Mouse (Mus musculus): Measurements from ENCODE around the gene Isg20l2. TPM values are rescaled to one million over a fixed set of nuclear protein-coding genes. Genes with fewer than 3 reads are reported as not detected.

The Isg20l2 gene
- polyA plus RNA-seq (2015; fragmentation: Nextera tagmentation; extraction: Ambion mirVana) = 40.4 and 42.1 TPM in 2 replicates

DNA sequence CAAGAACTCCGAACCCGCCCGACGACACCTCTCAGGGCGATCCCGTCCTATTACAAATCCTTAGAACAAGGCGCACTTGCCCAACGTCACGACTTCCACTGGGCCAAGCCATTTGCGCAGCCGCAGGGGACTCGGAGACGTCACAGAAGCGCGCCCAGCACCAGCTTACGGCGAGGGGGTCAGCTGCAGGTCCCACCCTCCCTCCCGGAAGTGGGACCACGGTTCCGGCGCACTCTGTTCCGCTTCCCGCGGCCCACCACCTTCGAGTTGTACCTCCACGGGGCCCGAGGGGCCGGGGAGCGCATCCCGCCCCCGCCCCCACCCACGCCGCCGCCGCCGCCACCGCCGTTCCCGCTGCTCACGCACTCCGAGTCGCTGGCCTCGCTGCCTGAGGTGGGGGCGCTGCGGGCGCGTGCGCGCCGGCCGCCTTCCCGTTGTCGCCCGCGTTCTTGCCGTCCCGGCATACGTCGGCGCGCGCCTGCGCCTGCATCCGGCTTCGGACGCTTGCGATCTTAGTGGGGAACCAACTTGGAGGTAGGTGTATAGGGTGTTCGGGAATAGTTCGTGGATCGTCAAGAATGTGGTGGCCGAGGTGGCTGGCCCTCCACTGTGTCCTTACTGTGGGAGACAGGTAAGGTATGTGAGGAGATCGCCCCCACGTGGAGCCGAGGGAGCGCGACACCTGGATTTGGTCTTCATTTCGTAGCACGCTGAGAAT lies at the start of gene Isg20l2, which contains the start of gene Rrnad1:
Gene Isg20l2 (plus strand): TSS at position 237 of the 718 bp plus-strand sequence.
Gene Rrnad1 (minus strand): TSS at position 640 of the 718 bp plus-strand sequence.
- peak; percentile 97 for ATAC-seq (replicated peaks; ENCODE audit: low FRiP score, low read depth)
- H3K4me1 ChIP-seq (replicated peaks; ENCODE audit: insufficient read depth, low read length) = peaks cover 7% of the 10 kb centered on the region; the same call in 1 of the 2 replicates

DNA sequence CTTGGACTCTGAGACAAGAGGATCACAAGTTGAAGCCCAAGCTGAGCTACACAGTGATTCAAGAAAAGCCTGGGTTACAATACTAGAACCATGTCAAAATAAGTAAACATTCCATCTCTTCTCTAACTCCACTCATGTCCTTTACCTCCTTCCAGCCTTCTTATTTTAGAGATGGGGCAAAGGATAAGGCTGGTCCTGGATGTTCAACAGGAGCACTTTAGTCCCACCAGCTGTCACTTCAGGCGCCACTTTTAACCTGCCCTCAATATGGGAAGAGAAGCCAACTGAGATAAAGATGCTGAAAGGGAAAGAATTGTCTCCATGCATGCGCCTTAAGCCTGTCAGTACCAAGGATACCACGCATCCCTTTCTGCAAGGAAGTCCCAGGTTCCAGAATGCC lies 45.8 kb upstream of the Isg20l2 start:
- Histone ChIP-seq H3K4me2 (ENCODE audit: low read length) (peak overlapping the region; percentile 76), H3K4me3 (replicated peaks; ENCODE audit: low read depth, low read length) (peak overlapping the region; percentile 97), H3K27me3 (ENCODE audit: insufficient read depth, low read length) (no peaks in the 10 kb centered on the region), H3K36me3 (ENCODE audit: insufficient read depth, low read length) (peaks cover 6% of the 10 kb centered on the region; the same call in 1 of the 2 replicates), H3K27ac (no peak overlapping the region), H3K9me3 (replicated peaks; ENCODE audit: low read length) (no peaks in the 10 kb centered on the region), H3K9ac (ENCODE audit: low read depth, low read length) (peak overlapping the region; percentile 91), H3K4me1 (replicated peaks; ENCODE audit: insufficient read depth, low read length) (peaks cover 11% of the 10 kb centered on the region; the same call in 1 of the 2 replicates)
- DNase-seq (ENCODE audit: low spot score) (no peak), ATAC-seq (replicated peaks; ENCODE audit: low FRiP score, low read depth) (no peak)
- 4% methylated on average over 3 of the region's 3 CpGs for WGBS
- no peak for TF ChIP-seq CTCF (IDR thresholded peaks at IDR 0.05; ENCODE audit: low read depth)

More for the DNA sequence above, at the start of gene Isg20l2, which contains the start of gene Rrnad1:
- H3K27me3 ChIP-seq (ENCODE audit: insufficient read depth, low read length) = no peaks in the 10 kb centered on the region
- peak within 1 kb of the TSS; percentile 84 for H3K4me2 ChIP-seq (ENCODE audit: low read length)
- under 1% methylated on average over 53 of the region's 78 CpGs for whole genome bisulfite sequencing
- peak within 1 kb of the TSS; percentile 87 for H3K9ac ChIP-seq (ENCODE audit: low read depth, low read length)
- H3K36me3 ChIP-seq (ENCODE audit: insufficient read depth, low read length) = peaks cover 27% of the 10 kb centered on the region
- no peaks in the 10 kb centered on the region for H3K9me3 ChIP-seq (replicated peaks; ENCODE audit: low read length)
- peak; percentile 98 for DNase-seq (ENCODE audit: low spot score)
- H3K27ac ChIP-seq = peak within 1 kb of the TSS; percentile 93
- H3K4me3 ChIP-seq (replicated peaks; ENCODE audit: low read depth, low read length) = peak within 1 kb of the TSS; percentile 80
- TF ChIP-seq CTCF (IDR thresholded peaks at IDR 0.05; ENCODE audit: low read depth) = peak; percentile 84

DNA sequence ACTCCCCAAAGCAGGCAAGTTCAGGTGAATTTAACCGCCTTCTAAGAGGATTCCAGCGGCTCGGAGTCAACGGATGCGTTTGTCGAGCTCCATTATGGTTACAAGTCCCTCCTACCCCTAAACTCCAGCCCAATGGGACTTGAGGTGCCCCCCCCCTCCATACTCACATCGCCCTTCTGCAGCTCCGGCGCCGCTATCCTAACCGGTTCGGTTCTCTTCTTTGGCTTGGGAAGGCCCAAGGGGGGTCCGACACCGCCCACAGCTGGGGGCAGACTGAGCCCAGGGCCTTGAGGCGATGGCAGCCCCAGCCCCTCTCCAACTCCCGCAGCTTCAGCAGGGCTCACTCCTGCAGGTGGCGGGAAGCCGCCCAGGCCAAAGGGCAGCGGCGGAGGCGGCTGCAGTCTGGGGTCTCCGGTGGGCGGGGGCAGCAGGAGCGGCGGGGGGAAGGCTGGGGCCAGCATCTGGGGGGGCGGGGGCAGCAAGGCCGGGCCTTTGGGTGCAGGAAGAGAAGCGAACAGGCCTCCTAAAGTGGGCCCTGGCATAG lies 45.3 kb upstream of the Isg20l2 start:
- peaks cover 6% of the 10 kb centered on the region; the same call in 1 of the 2 replicates for H3K36me3 ChIP-seq (ENCODE audit: insufficient read depth, low read length)
- no peaks in the 10 kb centered on the region for H3K9me3 ChIP-seq (replicated peaks; ENCODE audit: low read length)
- WGBS = 0% methylated on average over 28 of the region's 28 CpGs
- DNase-seq (ENCODE audit: low spot score) (peak; percentile 74), ATAC-seq (replicated peaks; ENCODE audit: low FRiP score, low read depth) (peak; percentile 13; the same call in 1 of the 2 replicates)
- no peaks in the 10 kb centered on the region for H3K27me3 ChIP-seq (ENCODE audit: insufficient read depth, low read length)
- H3K9ac ChIP-seq (ENCODE audit: low read depth, low read length) = peak overlapping the region; percentile 91
- H3K4me2 ChIP-seq (ENCODE audit: low read length) = peak overlapping the region; percentile 76
- peaks cover 11% of the 10 kb centered on the region; the same call in 1 of the 2 replicates for H3K4me1 ChIP-seq (replicated peaks; ENCODE audit: insufficient read depth, low read length)
- no peak for TF ChIP-seq CTCF (IDR thresholded peaks at IDR 0.05; ENCODE audit: low read depth)
- peak overlapping the region; percentile 97 for H3K4me3 ChIP-seq (replicated peaks; ENCODE audit: low read depth, low read length)
- H3K27ac ChIP-seq = peak overlapping the region; percentile 90

DNA sequence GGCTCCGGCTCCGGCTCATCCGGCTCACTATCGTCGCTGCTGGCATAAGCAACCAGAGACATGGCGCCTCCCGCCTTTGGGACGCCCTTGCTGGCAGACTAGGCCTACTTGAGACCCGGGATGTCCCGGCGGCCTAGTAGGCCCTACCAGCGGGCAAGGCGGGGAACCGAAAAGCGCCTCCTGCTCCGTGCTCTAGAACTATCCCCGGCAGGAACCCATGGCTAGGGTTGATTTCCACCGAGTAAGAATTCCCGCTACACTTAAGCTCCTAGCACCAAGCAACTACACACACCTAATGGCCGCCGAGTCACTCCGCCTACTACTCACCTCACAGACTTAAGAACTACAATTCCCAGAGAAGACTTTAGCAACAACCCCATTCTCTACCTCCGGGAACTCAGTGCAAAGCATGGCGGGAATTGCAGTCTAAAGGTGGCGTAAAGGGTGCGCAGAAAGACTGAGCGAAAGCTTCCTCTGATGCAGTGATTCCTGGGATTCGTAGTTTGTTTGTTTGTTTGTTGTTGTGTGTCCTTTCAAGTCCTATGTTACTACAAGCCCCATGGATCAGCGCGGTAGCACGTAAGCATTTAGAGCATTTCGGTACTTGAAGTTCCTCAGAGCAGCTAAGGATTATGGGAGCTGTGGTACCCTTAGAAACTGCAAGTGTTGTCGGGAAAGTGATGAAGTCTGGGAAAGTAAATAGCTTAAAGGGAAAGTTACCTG lies 44.7 kb upstream of the Isg20l2 start, which contains the start of gene Prcc:
Gene Prcc (minus strand): TSS at position 328 of the 723 bp plus-strand sequence.
- ATAC-seq (replicated peaks; ENCODE audit: low FRiP score, low read depth) = peak; percentile 96
- no peaks in the 10 kb centered on the region for H3K9me3 ChIP-seq (replicated peaks; ENCODE audit: low read length)
- H3K9ac ChIP-seq (ENCODE audit: low read depth, low read length) = peak within 1 kb of the TSS; percentile 91
- no peak; the same call in 1 of the 2 replicates for TF ChIP-seq CTCF (IDR thresholded peaks at IDR 0.05; ENCODE audit: low read depth)
- peaks cover 4% of the 10 kb centered on the region; the same call in 1 of the 2 replicates for H3K36me3 ChIP-seq (ENCODE audit: insufficient read depth, low read length)
- peak within 1 kb of the TSS; percentile 90 for H3K27ac ChIP-seq
- H3K4me2 ChIP-seq (ENCODE audit: low read length) = peak within 1 kb of the TSS; percentile 76
- peak within 1 kb of the TSS; percentile 97 for H3K4me3 ChIP-seq (replicated peaks; ENCODE audit: low read depth, low read length)
- WGBS = under 1% methylated on average over 33 of the region's 33 CpGs
- peaks cover 11% of the 10 kb centered on the region; the same call in 1 of the 2 replicates for H3K4me1 ChIP-seq (replicated peaks; ENCODE audit: insufficient read depth, low read length)
- H3K27me3 ChIP-seq (ENCODE audit: insufficient read depth, low read length) = no peaks in the 10 kb centered on the region
- DNase-seq (ENCODE audit: low spot score) = peak; percentile 100

DNA sequence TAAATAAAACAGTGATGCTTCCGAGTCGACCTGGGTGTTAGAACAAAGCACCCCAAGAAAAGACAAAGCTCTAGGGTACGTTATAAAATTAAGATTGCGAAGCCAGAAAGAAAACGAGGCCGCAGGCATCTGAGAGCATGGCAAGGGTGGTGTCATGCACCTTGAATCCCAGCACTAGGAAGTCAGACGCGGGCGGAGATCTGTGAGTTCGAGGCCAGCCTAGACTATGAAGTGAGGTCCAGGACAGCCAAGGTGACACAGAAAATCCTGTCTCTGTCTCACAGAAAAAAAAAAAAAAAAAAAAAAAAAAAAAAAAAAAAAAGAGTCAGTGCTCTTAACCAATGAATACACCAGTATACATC lies 44.1 kb upstream of the Isg20l2 start:
- H3K27me3 ChIP-seq (ENCODE audit: insufficient read depth, low read length) = no peaks in the 10 kb centered on the region
- peak overlapping the region; percentile 56 for H3K4me2 ChIP-seq (ENCODE audit: low read length)
- DNase-seq (ENCODE audit: low spot score) = no peak
- no peaks in the 10 kb centered on the region for H3K9me3 ChIP-seq (replicated peaks; ENCODE audit: low read length)
- no peaks in the 10 kb centered on the region for H3K36me3 ChIP-seq (ENCODE audit: insufficient read depth, low read length)
- H3K4me3 ChIP-seq (replicated peaks; ENCODE audit: low read depth, low read length) = peak overlapping the region; percentile 97
- ATAC-seq (replicated peaks; ENCODE audit: low FRiP score, low read depth) = no peak; the same call in 1 of the 2 replicates
- H3K27ac ChIP-seq = no peak overlapping the region
- H3K9ac ChIP-seq (ENCODE audit: low read depth, low read length) = peak overlapping the region; percentile 23; the same call in 1 of the 2 replicates
- TF ChIP-seq CTCF (IDR thresholded peaks at IDR 0.05; ENCODE audit: low read depth) = no peak
- 7% methylated on average over 10 of the region's 10 CpGs for WGBS
- H3K4me1 ChIP-seq (replicated peaks; ENCODE audit: insufficient read depth, low read length) = peaks cover 11% of the 10 kb centered on the region; the same call in 1 of the 2 replicates
